Mouse (Mus musculus) embryo, embryonic 10.5 days (tissue): Measurements from ENCODE around the gene Fam213b.
A peak's percentile ranks its signal among the peaks of the same experiment; 100 is the strongest.

Experiments
- DNase-seq: peaks from one replicate; pipeline ENCODE4 v3.0.0-alpha.2; 2015; ENCODE audit warnings: low spot score

Fam213b gene

GRCm38 (mm10) chr4:154922931-154923330 is 24.0 kb upstream of the Fam213b start:
- DNase-seq: no peak

DNA sequence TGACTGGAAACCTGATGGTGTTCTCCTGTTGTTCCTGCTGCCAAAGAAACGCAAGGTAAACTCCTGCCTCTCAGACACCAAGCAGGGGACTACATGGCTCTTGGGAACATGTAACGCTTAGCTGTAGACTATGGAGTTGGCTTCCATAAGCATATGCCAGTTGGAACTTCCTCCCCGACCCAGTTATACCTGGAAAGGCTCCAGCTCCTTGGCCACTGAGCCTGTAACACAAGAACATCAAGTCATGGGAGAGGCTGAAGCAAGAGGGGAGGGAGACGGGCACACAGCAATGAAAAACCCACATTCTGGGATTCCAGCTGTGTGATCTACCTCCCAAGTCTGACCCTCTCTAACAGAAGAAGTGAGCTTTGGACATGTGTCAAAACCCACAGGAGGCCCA is 23.4 kb upstream of the Fam213b start:
- DNase-seq: no peak

DNA sequence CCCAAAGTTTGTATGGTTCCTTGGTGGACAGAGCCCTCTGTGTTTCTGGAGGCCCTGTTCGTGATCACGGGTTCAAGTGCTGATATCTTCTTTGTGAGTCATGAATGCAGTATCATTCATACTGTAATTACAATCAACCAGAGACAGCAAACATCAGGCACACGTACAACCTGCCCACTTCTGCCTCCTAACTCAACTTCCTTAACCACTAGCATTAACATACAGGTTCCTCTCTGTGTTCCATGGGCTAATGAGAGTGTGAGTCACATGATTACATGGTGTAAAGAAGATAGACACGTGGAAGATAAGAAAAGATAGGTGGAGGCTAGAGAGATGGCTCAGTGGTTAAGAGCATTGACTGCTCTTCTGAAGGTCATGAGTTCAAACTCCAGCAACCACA is 17.7 kb upstream of the Fam213b start:
- no peak for DNase-seq

GRCm38 (mm10) chr4:154915286-154915685 is 16.4 kb upstream of the Fam213b start:
- no peak for DNase-seq

DNA sequence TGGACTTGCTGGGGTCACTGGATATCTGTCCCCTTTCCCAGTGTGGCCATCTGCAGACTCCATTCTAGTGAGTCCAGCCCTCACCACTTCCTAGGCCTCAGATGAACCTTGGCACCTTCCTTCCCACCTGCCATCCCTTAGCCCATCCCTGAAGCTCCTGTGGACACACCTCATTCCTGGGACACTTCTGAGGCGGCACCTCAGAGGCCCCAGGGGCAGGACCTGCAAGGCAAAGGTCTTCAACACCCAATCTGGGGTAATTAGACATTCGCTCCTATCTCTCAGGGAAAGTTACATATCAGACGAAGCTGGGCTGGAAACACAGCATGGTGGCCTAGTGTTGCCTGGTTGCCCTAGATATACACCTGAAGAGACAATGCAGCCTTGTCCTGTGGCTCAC is 15.8 kb upstream of the Fam213b start:
- DNase-seq: no peak

DNA sequence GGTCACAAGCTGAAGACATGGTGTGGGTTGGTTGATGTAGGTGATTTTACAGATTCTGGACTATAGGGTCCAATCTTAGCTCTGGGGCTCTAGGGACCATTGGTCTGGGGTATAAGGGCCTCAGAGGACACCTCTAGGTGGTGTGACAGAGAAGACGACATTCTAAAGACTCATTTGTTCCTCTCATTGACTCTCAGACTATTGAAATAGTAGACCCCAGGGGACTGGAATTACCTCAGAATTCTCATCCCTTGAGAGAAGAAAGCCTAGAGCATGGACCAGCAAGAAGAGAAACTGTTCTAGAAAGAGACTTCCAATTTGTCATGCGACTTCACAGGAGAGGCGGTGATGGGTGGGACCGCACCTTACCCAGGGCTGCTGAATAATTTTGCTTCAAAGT is 15.3 kb upstream of the Fam213b start:
- DNase-seq: no peak

DNA sequence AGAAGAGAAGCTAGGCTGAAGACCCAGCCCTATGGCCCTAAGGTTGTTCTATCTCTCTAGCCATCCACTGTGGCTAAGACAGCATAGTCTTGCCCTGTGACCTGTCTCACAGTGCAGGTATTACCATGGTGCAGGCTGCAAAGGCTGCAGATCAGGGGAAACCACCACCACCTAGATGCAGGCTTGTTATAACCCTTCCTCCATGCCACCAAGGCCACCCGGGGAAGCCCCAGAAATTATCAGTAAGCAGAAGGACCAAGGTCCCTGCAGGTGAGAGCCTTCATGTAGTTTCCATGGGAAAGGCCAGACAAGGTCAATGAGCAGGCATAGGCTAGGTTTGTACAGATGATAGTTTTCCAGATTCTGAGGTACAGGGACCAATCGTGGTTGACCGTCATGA is 14.9 kb upstream of the Fam213b start:
- DNase-seq: no peak

- no peak for DNase-seq
These were observed 12.7 kb upstream of the Fam213b start for GRCm38 (mm10) chr4:154911644-154912043.

DNA sequence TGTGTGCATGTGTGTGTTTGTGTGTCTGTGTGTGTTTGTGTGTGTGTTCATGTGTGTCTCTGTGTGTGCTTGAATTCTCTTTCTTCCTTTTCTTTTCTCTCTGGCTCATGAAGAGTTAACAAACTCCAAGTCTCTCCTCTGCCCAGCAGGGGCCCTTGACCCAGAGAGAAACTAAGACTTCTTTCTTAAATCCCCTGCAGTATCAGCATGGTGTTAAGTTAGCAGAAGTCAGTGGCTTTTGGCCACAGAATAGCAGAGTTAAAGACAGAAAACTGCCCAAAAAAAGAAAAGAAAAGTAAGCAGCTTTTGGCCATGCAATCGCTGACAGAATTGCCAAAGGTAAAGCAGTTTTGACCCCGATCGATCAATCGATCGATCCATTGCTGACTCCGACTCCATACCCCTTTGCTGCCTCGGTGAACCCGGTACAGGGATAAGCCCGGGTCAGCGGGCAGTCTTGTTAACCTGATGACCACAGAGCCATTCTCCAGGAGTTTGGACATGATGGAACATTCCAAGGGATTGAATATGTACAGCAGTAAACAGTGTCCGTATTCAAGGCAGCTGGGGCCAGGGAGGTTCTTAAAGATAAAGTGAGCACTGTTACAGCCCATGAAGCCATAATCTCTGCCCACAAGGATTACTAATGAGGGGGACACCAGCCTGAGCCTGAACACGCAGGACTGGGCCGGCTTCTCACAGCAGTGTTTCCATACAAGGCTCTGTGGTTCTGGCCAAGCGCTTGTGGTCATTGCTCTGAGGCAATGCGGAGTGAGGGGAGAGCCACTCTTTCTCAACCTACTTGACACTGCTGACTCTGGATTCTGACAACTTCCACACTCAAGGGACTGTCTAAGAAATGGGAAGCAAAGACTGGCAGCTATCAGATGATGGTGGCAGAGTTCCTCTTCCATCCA is 11.9 kb upstream of the Fam213b start:
- DNase-seq: peak; percentile 42

DNA sequence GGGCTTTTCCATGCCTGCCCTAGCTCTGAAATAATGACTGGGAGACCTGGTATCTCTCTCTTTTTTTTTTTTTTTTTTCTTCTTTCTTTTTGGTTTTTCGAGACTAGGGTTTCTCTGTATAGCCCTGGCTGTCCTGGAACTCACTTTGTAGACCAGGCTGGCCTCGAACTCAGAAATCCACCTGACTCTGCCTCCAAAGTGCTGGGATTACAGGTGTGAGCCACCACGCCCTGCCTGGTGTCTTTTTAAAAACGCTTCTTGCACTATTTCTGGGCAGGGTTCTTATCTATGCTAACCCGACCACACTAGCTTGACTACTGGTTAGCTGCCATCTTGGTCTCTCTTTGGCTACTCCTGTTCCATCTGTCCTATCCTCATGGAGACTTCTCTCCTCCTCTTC is 9.6 kb upstream of the Fam213b start:
- no peak for DNase-seq

- peak; percentile 88 for DNase-seq
These were observed 8.9 kb upstream of the Fam213b start for GRCm38 (mm10) chr4:154907833-154908232.

- peak; percentile 94 for DNase-seq
These were observed 5.5 kb upstream of the Fam213b start for GRCm38 (mm10) chr4:154904185-154905071.

DNA sequence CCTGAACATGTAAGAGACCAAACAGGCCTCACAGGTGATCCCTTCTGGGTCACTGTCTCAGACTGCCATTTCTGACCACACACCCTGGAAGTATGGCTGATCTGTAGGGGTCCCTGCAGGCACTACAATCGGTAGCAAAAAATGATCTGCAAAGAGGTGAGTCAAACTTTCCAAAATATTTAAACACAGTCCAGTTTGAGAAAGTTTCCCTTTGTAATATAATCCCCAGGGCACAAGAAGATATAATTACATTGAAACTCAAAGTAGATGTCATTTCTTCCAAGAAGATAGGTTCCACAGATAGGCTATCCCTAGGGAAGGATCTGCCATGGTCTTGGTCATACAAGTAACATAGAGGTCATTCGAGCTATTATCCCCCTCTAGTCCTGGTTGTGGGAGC is 3.4 kb upstream of the Fam213b start:
- no peak for DNase-seq

DNA sequence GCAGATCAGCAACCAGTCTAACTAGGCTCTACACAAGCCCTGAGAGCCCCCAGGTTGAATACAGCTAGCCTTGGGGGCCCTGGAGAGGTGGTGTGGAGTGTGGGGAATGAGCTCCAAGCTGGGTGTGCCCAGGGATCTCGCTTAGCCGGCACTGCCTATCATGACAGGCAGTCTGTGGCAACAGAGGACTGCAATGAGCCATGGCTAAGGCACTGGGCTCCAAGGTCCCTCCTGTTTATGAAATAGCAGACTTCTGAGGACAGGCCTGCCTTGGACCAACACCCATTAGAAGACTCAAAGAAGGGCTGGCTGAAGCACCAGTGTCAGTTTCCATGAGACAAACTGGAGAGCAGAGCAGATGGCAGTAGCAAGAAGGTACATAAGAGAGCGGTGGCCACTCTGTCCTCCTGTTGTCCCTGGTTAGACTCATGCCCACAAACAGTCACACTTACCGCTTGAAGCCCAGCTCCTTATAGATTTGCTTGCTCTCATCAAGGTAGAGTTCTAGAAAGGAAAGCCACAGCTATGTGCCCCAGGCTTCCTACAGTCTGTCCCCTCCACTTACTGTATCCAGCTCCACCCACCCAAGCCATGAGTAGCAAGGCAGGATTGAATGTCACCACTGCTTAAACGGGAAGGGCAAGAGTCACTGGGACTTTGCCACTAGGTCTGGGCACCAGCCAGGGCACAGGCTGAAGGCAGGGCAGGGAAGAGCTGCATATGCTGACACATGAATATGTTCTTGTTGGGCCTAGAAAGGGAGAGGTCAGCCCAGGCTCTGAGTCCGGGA is 1.1 kb downstream of the Fam213b start:
- DNase-seq: no peak

- DNase-seq: no peak
These were observed 3.4 kb downstream of the Fam213b start for GRCm38 (mm10) chr4:154895549-154895948.

DNA sequence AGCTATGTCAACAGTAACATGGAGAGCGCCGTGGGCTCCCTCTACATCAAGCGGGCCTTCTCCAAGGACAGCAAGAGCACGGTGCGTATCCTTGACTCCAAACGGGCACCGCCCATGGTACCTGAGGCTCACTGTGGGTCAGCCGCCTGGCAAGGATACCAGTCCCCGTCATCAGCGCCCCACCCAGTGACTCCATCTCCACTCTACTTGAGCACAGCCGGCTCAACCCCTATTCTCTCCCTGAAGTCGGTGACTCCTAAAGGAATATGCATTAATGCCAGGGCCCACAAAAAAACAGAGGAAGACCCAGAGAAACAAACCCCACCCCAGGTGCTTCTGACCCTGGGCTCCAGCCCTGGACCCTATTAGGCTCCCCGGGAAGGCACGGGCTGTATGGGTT is 8.0 kb downstream of the Fam213b start:
- no peak for DNase-seq

DNA sequence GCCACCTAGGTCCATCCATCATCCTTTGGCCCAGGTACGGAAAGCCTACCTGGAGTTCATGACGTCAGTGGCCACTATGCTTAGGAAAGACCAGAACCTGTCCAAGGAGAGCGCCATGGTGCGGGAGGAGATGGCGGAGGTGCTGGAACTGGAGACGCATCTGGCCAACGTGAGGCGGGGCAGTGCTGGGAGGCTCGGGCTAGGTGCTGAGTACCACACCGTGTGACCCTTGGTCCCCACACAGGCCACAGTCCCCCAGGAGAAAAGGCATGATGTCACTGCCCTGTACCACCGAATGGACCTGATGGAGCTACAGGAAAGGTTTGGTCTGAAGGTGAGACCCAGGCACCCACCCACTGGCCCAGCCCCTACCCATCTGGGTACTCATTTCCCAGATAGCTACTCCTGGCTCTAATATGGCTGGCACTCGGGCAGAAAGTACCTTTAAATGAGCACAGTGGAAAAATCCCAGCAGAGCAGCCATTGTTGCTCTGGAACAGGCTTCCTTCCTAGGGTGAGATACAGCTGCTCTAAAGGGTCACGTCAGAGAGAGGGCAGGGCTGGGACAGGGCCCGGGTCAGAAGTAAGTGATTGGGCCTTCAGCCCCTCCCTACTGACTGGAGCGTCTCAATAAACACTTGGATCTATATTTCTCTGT is 11.2 kb downstream of the Fam213b start:
- DNase-seq: no peak

- DNase-seq: no peak
These were observed 11.9 kb downstream of the Fam213b start for GRCm38 (mm10) chr4:154886876-154887592.

GRCm38 (mm10) chr4:154885416-154885815 is 13.5 kb downstream of the Fam213b start:
- no peak for DNase-seq

DNA sequence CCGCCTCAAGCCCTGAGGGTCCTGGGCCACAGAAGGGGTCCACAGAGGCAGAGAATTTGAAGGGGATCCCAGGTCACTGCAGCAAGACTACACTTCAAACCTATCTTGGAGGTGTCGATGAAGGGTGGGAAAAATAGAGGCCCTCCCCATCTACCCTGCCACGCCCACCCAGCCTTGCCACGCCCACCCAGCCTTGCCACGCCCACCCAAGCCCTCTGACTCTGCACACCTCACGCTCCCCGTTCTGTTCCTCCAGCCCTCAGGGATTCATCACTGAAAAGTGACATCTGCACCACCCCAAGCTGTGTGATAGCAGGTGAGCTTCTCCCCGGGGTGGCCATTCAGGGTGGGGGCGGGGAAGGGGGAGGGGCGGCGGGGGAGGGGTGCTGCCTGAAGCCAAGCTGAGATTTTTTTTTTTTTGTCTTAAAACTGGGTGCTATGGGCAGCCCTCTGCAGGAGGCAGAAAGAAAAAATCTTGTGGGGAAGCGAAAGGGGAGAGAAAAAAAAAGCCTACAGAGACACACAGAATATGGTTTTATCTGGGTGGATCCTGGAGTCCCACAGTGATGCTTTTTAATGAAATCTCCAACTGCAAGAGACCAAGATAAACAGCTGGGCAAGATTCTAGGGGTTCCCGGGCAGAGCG is 16.8 kb downstream of the Fam213b start:
- no peak for DNase-seq
